ENCODE assay signal across 9 mouse cellular contexts in genomic region chr9:21000811-21001210, GRCm38 (mm10). TPM values are rescaled to one million over a fixed set of nuclear protein-coding genes. Genes with fewer than 3 reads are reported as not detected.
A peak's percentile ranks its signal among the peaks of the same experiment; 100 is the strongest.
DNase-seq lines count a peak whose midpoint lies in the region; ATAC-seq lines count a peak whose summit lies in the region.
"Had no signal": no experiment of that assay in that cellular context is flagged by ENCODE, and none has a peak within 500 bp of the region (broad histone marks: within the 10 kb centered on the region; RNA-seq: fewer than 3 reads in every experiment).

No protein-coding gene starts in this region.

- H3K4me2 ChIP-seq in heart, embryonic 12.5 days, result no peak overlapping the region
- H3K4me2 ChIP-seq in midbrain, embryonic 14.5 days (ENCODE audit: low read length), result no peak overlapping the region
- no peak overlapping the region for H3K4me2 ChIP-seq in midbrain, embryonic 13.5 days (replicated peaks)
- H3K4me2 ChIP-seq: stomach, embryonic 15.5 days had no signal

- no peaks in the 10 kb centered on the region for H3K9me3 ChIP-seq in heart, embryonic 12.5 days (replicated peaks)
- H3K9me3 ChIP-seq in midbrain, embryonic 14.5 days (ENCODE audit: control insufficient read depth, low read length), result no peaks in the 10 kb centered on the region
- H3K9me3 ChIP-seq in midbrain, embryonic 13.5 days, result no peaks in the 10 kb centered on the region
- H3K9me3 ChIP-seq: stomach, embryonic 15.5 days had no signal

- H3K4me1 ChIP-seq in heart, embryonic 12.5 days (replicated peaks), result peaks cover 8% of the 10 kb centered on the region; the same call in 1 of the 2 replicates
- 0 out of 2 replicates have a peak, but pooled peaks cover 3% of the 10 kb centered on the region for H3K4me1 ChIP-seq in midbrain, embryonic 14.5 days (ENCODE audit: control insufficient read depth, insufficient read depth, low read length)
- H3K4me1 ChIP-seq in midbrain, embryonic 13.5 days (replicated peaks), result peaks cover 15% of the 10 kb centered on the region

- no peak overlapping the region for H3K27ac ChIP-seq in heart, embryonic 12.5 days (ENCODE audit: poor library complexity, severe bottlenecking)
- H3K27ac ChIP-seq in midbrain, embryonic 14.5 days (replicated peaks; ENCODE audit: low read depth, low read length), result no peak overlapping the region
- no peak overlapping the region for H3K27ac ChIP-seq in midbrain, embryonic 13.5 days
- H3K27ac ChIP-seq: stomach, embryonic 15.5 days had no signal

- H3K36me3 ChIP-seq in heart, embryonic 12.5 days, result peaks cover 13% of the 10 kb centered on the region
- H3K36me3 ChIP-seq in midbrain, embryonic 14.5 days (ENCODE audit: control insufficient read depth, insufficient read depth, low read length), result peaks cover 16% of the 10 kb centered on the region
- peaks cover 14% of the 10 kb centered on the region for H3K36me3 ChIP-seq in midbrain, embryonic 13.5 days
- no peaks in the 10 kb centered on the region for H3K36me3 ChIP-seq in splenic B cell, adult 2 months (ENCODE audit: control insufficient read depth, insufficient read depth, low read length, poor library complexity, severe bottlenecking)

- DNase-seq in heart, adult 11 months, result peak; percentile 80
- peak; percentile 39 for DNase-seq in midbrain, embryonic 14.5 days
- DNase-seq in kidney, adult 8-10 months, result peak; percentile 46 to 67
- DNase-seq in splenic B cell, adult 2 months (ENCODE audit: low read depth, low spot score), result peak; percentile 31
- no peak for DNase-seq in urinary bladder, postnatal 36 days (ENCODE audit: low spot score in 2 of 2)
- DNase-seq in spleen, postnatal 36 days (ENCODE audit: low spot score in 2 of 2), result no peak

- ATAC-seq in heart, embryonic 12.5 days (ENCODE audit: insufficient number of reproducible peaks, low FRiP score), result no peak
- no peak for ATAC-seq in midbrain, embryonic 14.5 days (ENCODE audit: low FRiP score, low TSS enrichment)
- no peak for ATAC-seq in midbrain, embryonic 13.5 days

- no peak overlapping the region for H3K4me3 ChIP-seq in heart, embryonic 12.5 days
- H3K4me3 ChIP-seq in midbrain, embryonic 14.5 days (replicated peaks; ENCODE audit: low read depth, low read length), result no peak overlapping the region
- H3K4me3 ChIP-seq in midbrain, embryonic 13.5 days (replicated peaks), result no peak overlapping the region
- H3K4me3 ChIP-seq: stomach, embryonic 15.5 days had no signal

- no peaks in the 10 kb centered on the region for H3K27me3 ChIP-seq in heart, embryonic 12.5 days (replicated peaks)
- H3K27me3 ChIP-seq in midbrain, embryonic 14.5 days (ENCODE audit: control insufficient read depth, insufficient read depth, low read length), result no peaks in the 10 kb centered on the region
- H3K27me3 ChIP-seq in midbrain, embryonic 13.5 days, result no peaks in the 10 kb centered on the region
- no peaks in the 10 kb centered on the region for H3K27me3 ChIP-seq in splenic B cell, adult 2 months (ENCODE audit: control insufficient read depth, insufficient read depth, low read length, poor library complexity, severe bottlenecking)
- H3K27me3 ChIP-seq: stomach, embryonic 15.5 days had no signal

- no peak overlapping the region for H3K9ac ChIP-seq in heart, embryonic 12.5 days
- no peak overlapping the region for H3K9ac ChIP-seq in midbrain, embryonic 14.5 days (replicated peaks; ENCODE audit: low read length)
- no peak overlapping the region for H3K9ac ChIP-seq in midbrain, embryonic 13.5 days (replicated peaks)
- H3K9ac ChIP-seq: stomach, embryonic 15.5 days had no signal

RNA-seq across cellular contexts. Expression of gene Mrpl4, which starts 1.7 kb away (rescaled TPM):
- polyA plus RNA-seq in heart, embryonic 12.5 days (2016; fragmentation: Nextera tagmentation; extraction: Ambion mirVana), result 123 and 126 TPM in 2 replicates
- polyA plus RNA-seq in midbrain, embryonic 14.5 days (2014; fragmentation: Nextera tagmentation; extraction: Ambion mirVana), result 98.6 and 112 TPM in 2 replicates
- polyA plus RNA-seq in midbrain, embryonic 13.5 days (2015; fragmentation: Nextera tagmentation; extraction: Ambion mirVana), result 98.1 and 102 TPM in 2 replicates

RNA-seq across cellular contexts. Expression of gene Icam1, which starts 15.0 kb away (rescaled TPM):
- polyA plus RNA-seq in heart, embryonic 12.5 days (2016; fragmentation: Nextera tagmentation; extraction: Ambion mirVana), result 8.9 and 9.3 TPM in 2 replicates
- 1.7 and 4.1 TPM in 2 replicates for polyA plus RNA-seq in midbrain, embryonic 14.5 days (2014; fragmentation: Nextera tagmentation; extraction: Ambion mirVana)
- 2.9 and 3.9 TPM in 2 replicates for polyA plus RNA-seq in midbrain, embryonic 13.5 days (2015; fragmentation: Nextera tagmentation; extraction: Ambion mirVana)

RNA-seq across cellular contexts. Expression of gene S1pr2, which starts 24.2 kb away (rescaled TPM):
- 22.5 and 25.9 TPM in 2 replicates for polyA plus RNA-seq in heart, embryonic 12.5 days (2016; fragmentation: Nextera tagmentation; extraction: Ambion mirVana)
- polyA plus RNA-seq in midbrain, embryonic 14.5 days (2014; fragmentation: Nextera tagmentation; extraction: Ambion mirVana), result 4.1 and 10.8 TPM in 2 replicates
- 8.5 and 9.5 TPM in 2 replicates for polyA plus RNA-seq in midbrain, embryonic 13.5 days (2015; fragmentation: Nextera tagmentation; extraction: Ambion mirVana)

RNA-seq across cellular contexts. Expression of gene Icam4, which starts 28.4 kb away (rescaled TPM):
- polyA plus RNA-seq in heart, embryonic 12.5 days (2016; fragmentation: Nextera tagmentation; extraction: Ambion mirVana), result 5.6 and 8.1 TPM in 2 replicates
- polyA plus RNA-seq in midbrain, embryonic 14.5 days (2014; fragmentation: Nextera tagmentation; extraction: Ambion mirVana), result not detected in 2 replicates
- polyA plus RNA-seq in midbrain, embryonic 13.5 days (2015; fragmentation: Nextera tagmentation; extraction: Ambion mirVana), result 0.23 TPM in 2 replicates

RNA-seq across cellular contexts. Expression of gene Icam5, which starts 31.1 kb away (rescaled TPM):
- not detected in 2 replicates for polyA plus RNA-seq in heart, embryonic 12.5 days (2016; fragmentation: Nextera tagmentation; extraction: Ambion mirVana)
- polyA plus RNA-seq in midbrain, embryonic 14.5 days (2014; fragmentation: Nextera tagmentation; extraction: Ambion mirVana), result 0.71 and 1.0 TPM in 2 replicates
- 0.32 and 0.34 TPM in 2 replicates for polyA plus RNA-seq in midbrain, embryonic 13.5 days (2015; fragmentation: Nextera tagmentation; extraction: Ambion mirVana)

Comparison
In these comparisons a context has a peak if more than half of its experiments do, and no peak if none do; other contexts are left out.
1. DNase-seq: peak in heart, adult 11 months (single experiment), midbrain, embryonic 14.5 days (single experiment), kidney, adult 8-10 months (2 of 2) and splenic B cell, adult 2 months (single experiment); none in urinary bladder, postnatal 36 days (0 of 2) and spleen, postnatal 36 days (0 of 2).